Mouse (Mus musculus) hematopoietic stem cell, adult 5-6 weeks (primary cell): Measurements from ENCODE around the gene Tmem62. TPM values are rescaled to one million over a fixed set of nuclear protein-coding genes. Genes with fewer than 3 reads are reported as not detected.
"Not testable (repeated sequence)": the region's sequence is repeated elsewhere in the genome, so short reads cannot be mapped to it uniquely, and the experiment has no call there.

Source experiments
- ATAC-seq, 2 experiments: fragments of 125-278 bp in 1 of 2; replicated peaks in 1 of 2; 2 replicates each; pipeline ENCODE4 v1.8.0; 2016 to 2017; ENCODE audit warnings: inconsistent platforms in 2 of 2, mild to moderate bottlenecking in 2 of 2, moderate number of reproducible peaks in 2 of 2, low read depth in 1 of 2, moderate TSS enrichment in 1 of 2; ENCODE audit not compliant: low FRiP score in 2 of 2, poor library complexity in 2 of 2, severe bottlenecking in 2 of 2, insufficient read depth in 1 of 2, low TSS enrichment in 1 of 2
- total RNA-seq: library from RNA; stranded (forward); fragments of 172-1452, 232-1000 nt; gene quantifications from 2 replicates; pipeline ENCODE4 v1.2.3, GENCODE M21; 2017

Tmem62 gene
- total RNA-seq, 1 experiment from 2014 or later = 5.5 TPM

- peak; percentile 50 to 74 for ATAC-seq
Measured at GRCm38 (mm10) chr2:121036733-121037341, 60.0 kb downstream of the Tmem62 start, which contains the start of gene Epb42. TSS of gene Epb42 (minus strand) at chr2:121037072.

- ATAC-seq = not testable (repeated sequence)
Measured at GRCm38 (mm10) chr2:121038851-121039250, 62.0 kb downstream of the Tmem62 start.

DNA sequence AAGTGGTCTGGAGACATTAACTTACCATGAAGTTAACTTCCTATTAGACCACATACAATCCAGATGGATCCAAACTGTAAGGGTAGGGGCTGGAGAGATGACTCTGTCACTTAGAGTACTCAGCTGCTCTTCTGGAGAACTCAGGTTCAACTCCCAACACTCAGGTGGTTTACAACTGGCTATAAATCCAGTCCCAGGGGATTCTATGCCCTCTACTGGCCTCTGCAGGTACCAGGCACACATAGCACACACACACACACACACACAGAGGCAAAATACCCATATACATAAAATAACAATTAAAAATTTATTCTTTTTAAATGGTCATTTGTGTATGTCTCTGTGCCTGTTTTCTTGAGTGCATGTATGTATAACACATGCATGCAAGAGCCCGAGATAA is 62.6 kb downstream of the Tmem62 start:
- ATAC-seq = no peak

GRCm38 (mm10) chr2:121041098-121041497 is 64.3 kb downstream of the Tmem62 start:
- ATAC-seq = peak in 1 of 2 experiments; percentile 44; a peak in 1 of 4 replicates

GRCm38 (mm10) chr2:121045653-121046052 is 68.8 kb downstream of the Tmem62 start:
- ATAC-seq = no peak

GRCm38 (mm10) chr2:121052176-121052575 is 75.4 kb downstream of the Tmem62 start:
- no peak for ATAC-seq

DNA sequence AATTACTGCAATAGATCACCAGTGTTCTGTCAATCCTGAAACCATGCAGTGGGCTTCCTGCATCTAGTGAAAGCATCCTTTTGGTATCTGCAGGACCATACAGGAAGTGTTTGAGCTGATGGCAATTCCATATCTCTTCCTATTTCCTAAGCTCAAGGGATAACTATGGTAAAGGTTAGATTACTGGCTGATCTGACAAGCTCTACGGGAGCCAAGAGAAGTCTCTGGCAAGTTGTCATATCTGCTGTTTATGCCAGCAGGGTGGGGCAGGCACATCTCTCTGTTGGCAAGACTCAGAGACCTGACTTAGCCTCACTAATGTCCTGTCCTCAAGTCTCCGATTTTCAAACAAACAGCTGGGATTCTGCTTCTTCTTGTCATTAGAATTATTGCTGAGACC is 77.2 kb downstream of the Tmem62 start:
- ATAC-seq = no peak

DNA sequence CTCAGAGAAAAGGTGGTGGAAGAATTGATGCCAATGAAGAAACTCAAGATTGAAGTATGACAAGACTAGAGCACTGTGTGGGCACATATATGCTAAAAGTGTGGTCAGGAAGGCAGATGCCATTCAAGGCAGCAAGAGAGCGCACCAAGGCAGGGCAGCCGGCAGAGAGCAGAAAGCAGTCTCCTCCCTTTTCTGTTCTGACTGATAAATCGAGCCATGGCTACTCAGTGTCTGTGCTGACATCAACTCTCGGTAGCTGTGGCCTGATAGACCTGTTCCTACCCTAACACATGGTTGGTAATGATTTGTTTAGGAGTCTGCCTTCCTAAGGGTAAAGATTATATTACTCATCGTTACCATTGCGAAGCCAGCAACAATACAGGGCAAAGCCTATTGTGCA is 79.1 kb downstream of the Tmem62 start:
- no peak for ATAC-seq

Other genes with a start within 250 kb of the Tmem62 start
- gene Cdan1, start 126.9 kb upstream of the Tmem62 start, total RNA-seq = 18.5 and 20.7 TPM in 2 replicates
- 9.4 and 10.1 TPM in 2 replicates for gene Ttbk2, start 126.4 kb upstream of the Tmem62 start, total RNA-seq
- 32.1 and 39.5 TPM in 2 replicates for gene Ubr1, start 6.3 kb upstream of the Tmem62 start, total RNA-seq
- gene Ccndbp1, start 31.4 kb downstream of the Tmem62 start, total RNA-seq = 76.1 and 98.5 TPM in 2 replicates
- 1.4 and 5.3 TPM in 2 replicates for gene Epb42, start 60.1 kb downstream of the Tmem62 start, total RNA-seq
- gene Tgm5, start 108.8 kb downstream of the Tmem62 start, total RNA-seq = not detected in 2 replicates
- not detected in 2 replicates for gene Tgm7, start 132.8 kb downstream of the Tmem62 start, total RNA-seq
- gene Adal, start 163.4 kb downstream of the Tmem62 start, total RNA-seq = 11.0 and 25.7 TPM in 2 replicates
- 11.6 and 13.9 TPM in 2 replicates for gene Lcmt2, start 163.6 kb downstream of the Tmem62 start, total RNA-seq
- 33.9 and 35.0 TPM in 2 replicates for gene Tubgcp4, start 193.6 kb downstream of the Tmem62 start, total RNA-seq
- 19.2 and 27.1 TPM in 2 replicates for gene Zscan29, start 194.1 kb downstream of the Tmem62 start, total RNA-seq